Mouse (Mus musculus) heart, embryonic 10.5 days (tissue): ENCODE data around the gene Anapc16. TPM values are rescaled to one million over a fixed set of nuclear protein-coding genes. Genes with fewer than 3 reads are reported as not detected.

Experiments used
- DNase-seq: peaks from one replicate; pipeline ENCODE4 v3.0.0-alpha.2; 2017; ENCODE audit warnings: low spot score
- H3K27ac ChIP-seq: fragments of 300-500 bp; sonication (generic); 2 replicates; pipeline ENCODE4 v1.5.1; 2016; ENCODE audit warnings: mild to moderate bottlenecking
- H3K27me3 ChIP-seq: fragments of 300-500 bp; sonication (generic); 2 replicates; pipeline ENCODE4 v1.6.1; 2016; ENCODE audit warnings: mild to moderate bottlenecking; ENCODE audit not compliant: poor library complexity, insufficient read depth, severe bottlenecking
- H3K36me3 ChIP-seq: fragments of 300-500 bp; sonication (generic); 2 replicates; pipeline ENCODE4 v1.6.1; 2016; ENCODE audit warnings: mild to moderate bottlenecking, moderate library complexity
- H3K4me1 ChIP-seq: fragments of 300-500 bp; sonication (generic); 2 replicates; pipeline ENCODE4 v1.6.1; 2016; ENCODE audit warnings: mild to moderate bottlenecking
- H3K4me3 ChIP-seq: fragments of 300-500 bp; sonication (generic); 2 replicates; pipeline ENCODE4 v1.5.1; 2016; ENCODE audit warnings: mild to moderate bottlenecking, moderate library complexity
- H3K9me3 ChIP-seq: fragments of 300-500 bp; sonication (generic); 2 replicates; pipeline ENCODE4 v1.6.1; 2016; ENCODE audit warnings: mild to moderate bottlenecking, moderate library complexity
- whole genome bisulfite sequencing: fragments of 180-500 bp; shearing (Covaris S2); methylation state at CpG from one replicate; pipeline ENCODE4 v1.1.7; 2016; 5-methylcytosine and 5-hydroxymethylcytosine counted together
- polyA plus RNA-seq: library from polyadenylated mRNA; unstranded; fragments of >200 nt; fragmentation: Nextera tagmentation; extraction: Ambion mirVana; gene quantifications from 2 replicates; pipeline ENCODE4 v1.2.1, GENCODE M21; 2016

The Anapc16 gene
- polyA plus RNA-seq, 1 experiment from 2014 or later, result 94.6 TPM

GRCm38 (mm10) chr10:59951211-59952151 lies 51.5 kb downstream of the Anapc16 start, which contains the start of gene Ddit4:
TSS of gene Ddit4 (minus strand) at chr10:59951834.
- peaks cover 9% of the 10 kb centered on the region; the same call in 1 of the 2 replicates for H3K36me3 ChIP-seq
- peak; percentile 100 for DNase-seq
- H3K4me1 ChIP-seq, result peaks cover 58% of the 10 kb centered on the region
- under 1% methylated on average over 76 of the region's 76 CpGs for WGBS
- peaks cover 7% of the 10 kb centered on the region for H3K27me3 ChIP-seq
- H3K4me3 ChIP-seq, result peak within 1 kb of the TSS; percentile 88
- H3K27ac ChIP-seq, result peak within 1 kb of the TSS; percentile 97
- H3K9me3 ChIP-seq, result no peaks in the 10 kb centered on the region

GRCm38 (mm10) chr10:59950716-59951191 lies 52.2 kb downstream of the Anapc16 start:
- H3K4me1 ChIP-seq, result peaks cover 58% of the 10 kb centered on the region
- 2% methylated on average over 23 of the region's 23 CpGs for WGBS
- peak overlapping the region; percentile 88 for H3K4me3 ChIP-seq
- peaks cover 3% of the 10 kb centered on the region; the same call in 1 of the 2 replicates for H3K27me3 ChIP-seq
- peak; percentile 88 for DNase-seq
- no peaks in the 10 kb centered on the region for H3K9me3 ChIP-seq
- peaks cover 9% of the 10 kb centered on the region; the same call in 1 of the 2 replicates for H3K36me3 ChIP-seq
- H3K27ac ChIP-seq, result peak overlapping the region; percentile 97

GRCm38 (mm10) chr10:59949783-59950605 lies 52.9 kb downstream of the Anapc16 start:
- no peaks in the 10 kb centered on the region for H3K9me3 ChIP-seq
- WGBS, result 38% methylated on average over 15 of the region's 15 CpGs

GRCm38 (mm10) chr10:59949255-59949648 lies 53.7 kb downstream of the Anapc16 start:
- Histone ChIP-seq H3K4me3 (peak overlapping the region; percentile 88), H3K9me3 (no peaks in the 10 kb centered on the region), H3K4me1 (peaks cover 58% of the 10 kb centered on the region), H3K27ac (peak overlapping the region; percentile 52), H3K36me3 (peaks cover 9% of the 10 kb centered on the region; the same call in 1 of the 2 replicates), H3K27me3 (no peaks in the 10 kb centered on the region; the same call in 1 of the 2 replicates)
- no peak for DNase-seq
- WGBS, result 67% methylated on average over 1 of the region's 1 CpGs

More at GRCm38 (mm10) chr10:59949783-59950605, 52.9 kb downstream of the Anapc16 start:
- DNase-seq, result no peak
- Histone ChIP-seq H3K36me3 (peaks cover 9% of the 10 kb centered on the region; the same call in 1 of the 2 replicates), H3K4me3 (peak overlapping the region; percentile 88), H3K27ac (peak overlapping the region; percentile 97), H3K4me1 (peaks cover 58% of the 10 kb centered on the region), H3K27me3 (no peaks in the 10 kb centered on the region; the same call in 1 of the 2 replicates)

GRCm38 (mm10) chr10:59948363-59949254 lies 54.3 kb downstream of the Anapc16 start:
- peaks cover 9% of the 10 kb centered on the region; the same call in 1 of the 2 replicates for H3K36me3 ChIP-seq
- H3K4me1 ChIP-seq, result peaks cover 59% of the 10 kb centered on the region
- no peaks in the 10 kb centered on the region for H3K9me3 ChIP-seq
- peak overlapping the region; percentile 52; the same call in 1 of the 2 replicates for H3K27ac ChIP-seq
- WGBS, result 35% methylated on average over 6 of the region's 6 CpGs
- no peaks in the 10 kb centered on the region; the same call in 1 of the 2 replicates for H3K27me3 ChIP-seq
- peak; percentile 79 for DNase-seq
- H3K4me3 ChIP-seq, result peak overlapping the region; percentile 88; the same call in 1 of the 2 replicates

- H3K36me3 ChIP-seq, result peaks cover 9% of the 10 kb centered on the region; the same call in 1 of the 2 replicates
- H3K4me3 ChIP-seq, result no peak overlapping the region
- H3K27ac ChIP-seq, result peak overlapping the region; percentile 3; the same call in 1 of the 2 replicates
- DNase-seq, result no peak
- H3K27me3 ChIP-seq, result no peaks in the 10 kb centered on the region; the same call in 1 of the 2 replicates
- no peaks in the 10 kb centered on the region for H3K9me3 ChIP-seq
- H3K4me1 ChIP-seq, result peaks cover 61% of the 10 kb centered on the region
- 54% methylated on average over 7 of the region's 7 CpGs for WGBS
Observed at GRCm38 (mm10) chr10:59947296-59948073, 55.5 kb downstream of the Anapc16 start.

GRCm38 (mm10) chr10:59946362-59946761 lies 56.6 kb downstream of the Anapc16 start:
- Histone ChIP-seq H3K36me3 (peaks cover 9% of the 10 kb centered on the region; the same call in 1 of the 2 replicates), H3K4me1 (peaks cover 56% of the 10 kb centered on the region)

GRCm38 (mm10) chr10:59945416-59945815 lies 57.5 kb downstream of the Anapc16 start:
- peaks cover 9% of the 10 kb centered on the region; the same call in 1 of the 2 replicates for H3K36me3 ChIP-seq
- no peak overlapping the region for H3K27ac ChIP-seq
- H3K4me1 ChIP-seq, result peaks cover 47% of the 10 kb centered on the region
- no peaks in the 10 kb centered on the region; the same call in 1 of the 2 replicates for H3K27me3 ChIP-seq
- H3K4me3 ChIP-seq, result no peak overlapping the region
- 82% methylated on average over 3 of the region's 3 CpGs for WGBS
- H3K9me3 ChIP-seq, result no peaks in the 10 kb centered on the region
- no peak for DNase-seq

More at GRCm38 (mm10) chr10:59946362-59946761, 56.6 kb downstream of the Anapc16 start:
- Histone ChIP-seq H3K4me3 (no peak overlapping the region), H3K9me3 (no peaks in the 10 kb centered on the region), H3K27ac (no peak overlapping the region), H3K27me3 (no peaks in the 10 kb centered on the region; the same call in 1 of the 2 replicates)
- DNase-seq, result no peak
- 84% methylated on average over 5 of the region's 5 CpGs for WGBS

- Histone ChIP-seq H3K36me3 (no peaks in the 10 kb centered on the region), H3K9me3 (no peaks in the 10 kb centered on the region), H3K27ac (peak overlapping the region; percentile 81), H3K4me1 (peaks cover 28% of the 10 kb centered on the region), H3K4me3 (peak overlapping the region; percentile 46), H3K27me3 (0 out of 2 replicates have a peak, but pooled peaks cover 3% of the 10 kb centered on the region)
- WGBS, result 41% methylated on average over 13 of the region's 13 CpGs
- peak; percentile 88 for DNase-seq
Observed at GRCm38 (mm10) chr10:59943421-59943989, 59.4 kb downstream of the Anapc16 start.

GRCm38 (mm10) chr10:59942847-59943420 lies 60.0 kb downstream of the Anapc16 start:
- no peaks in the 10 kb centered on the region for H3K36me3 ChIP-seq
- peak overlapping the region; percentile 46 for H3K4me3 ChIP-seq
- H3K4me1 ChIP-seq, result peaks cover 23% of the 10 kb centered on the region
- no peaks in the 10 kb centered on the region for H3K9me3 ChIP-seq
- WGBS, result under 1% methylated on average over 16 of the region's 16 CpGs
- no peak for DNase-seq
- 0 out of 2 replicates have a peak, but pooled peaks cover 3% of the 10 kb centered on the region for H3K27me3 ChIP-seq
- peak overlapping the region; percentile 81 for H3K27ac ChIP-seq
